8 mouse cellular contexts compared by ENCODE assay signal in the genomic region with DNA sequence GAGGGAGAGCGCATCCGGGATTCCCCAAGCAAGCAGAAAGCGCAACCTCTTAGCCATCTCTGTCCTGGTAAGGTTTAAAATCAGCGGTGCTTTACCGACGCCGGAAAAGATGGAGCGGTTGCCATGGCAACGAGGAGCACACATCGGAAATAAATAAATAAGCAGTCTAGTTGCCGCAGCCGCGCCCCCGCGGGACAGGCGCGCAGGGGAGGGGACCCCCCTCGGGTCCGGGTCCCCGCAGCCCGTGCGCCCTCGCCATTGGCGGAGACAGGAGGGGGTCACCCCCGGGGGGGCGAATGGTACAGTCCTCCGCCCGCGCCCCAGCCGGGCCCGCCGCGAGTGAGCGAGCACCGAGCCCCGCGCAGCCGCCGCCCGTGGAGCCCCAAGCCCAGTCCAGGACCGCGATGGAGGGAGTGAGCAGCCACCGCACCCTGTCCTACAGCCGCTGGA. TPM values are rescaled to one million over a fixed set of nuclear protein-coding genes. Genes with fewer than 3 reads are reported as not detected.
DNase-seq lines count a peak whose midpoint lies in the region; ATAC-seq and TF ChIP-seq lines count a peak whose summit lies in the region.

A gene (plus strand): TSS at position 27 of the 450 bp plus-strand sequence.

- H3K4me1 ChIP-seq in forebrain, postnatal 0 days (ENCODE audit: insufficient read depth): no peaks in the 10 kb centered on the region
- 0 out of 2 replicates have a peak, but pooled peaks cover 12% of the 10 kb centered on the region for H3K4me1 ChIP-seq in hindbrain, embryonic 14.5 days (replicated peaks; ENCODE audit: control insufficient read depth, insufficient read depth, low read length)

- peak; percentile 87 for ATAC-seq in forebrain, postnatal 0 days
- ATAC-seq in hindbrain, embryonic 14.5 days (ENCODE audit: low FRiP score): peak; percentile 89

- H3K27me3 ChIP-seq in forebrain, postnatal 0 days (ENCODE audit: insufficient read depth, low read length): peaks cover 11% of the 10 kb centered on the region; the same call in 1 of the 2 replicates
- H3K27me3 ChIP-seq in hindbrain, embryonic 14.5 days (ENCODE audit: control insufficient read depth, insufficient read depth, low read length): peaks cover 22% of the 10 kb centered on the region

- WGBS in forebrain, postnatal 0 days: 3% methylated on average over 42 of the region's 44 CpGs
- under 1% methylated on average over 44 of the region's 44 CpGs for WGBS in hindbrain, embryonic 14.5 days

- peak within 1 kb of the TSS; percentile 90 for H3K27ac ChIP-seq in forebrain, postnatal 0 days (ENCODE audit: low read depth, low read length)
- H3K27ac ChIP-seq in hindbrain, embryonic 14.5 days: peak within 1 kb of the TSS; percentile 76

- peak within 1 kb of the TSS; percentile 76 for H3K9ac ChIP-seq in forebrain, postnatal 0 days
- peak within 1 kb of the TSS; percentile 76 for H3K9ac ChIP-seq in hindbrain, embryonic 14.5 days

- DNase-seq in R1 (ENCODE audit: low read depth, low spot score): peak; percentile 86
- DNase-seq in cerebellum, adult 11 months: peak; percentile 70
- DNase-seq in forebrain, postnatal 0 days: peak; percentile 94
- peak; percentile 88 for DNase-seq in hindbrain, embryonic 14.5 days (ENCODE audit: low spot score)
- peak; percentile 73 for DNase-seq in left cerebral cortex, adult 11 months (ENCODE audit: low spot score)
- DNase-seq in lung, postnatal 25 days (ENCODE audit: low spot score): peak; percentile 16
- peak; percentile 87 for DNase-seq in right cerebral cortex, adult 18-20 months
- DNase-seq in urinary bladder, postnatal 36 days (ENCODE audit: low spot score in 2 of 2): no peak

- peak within 1 kb of the TSS; percentile 84 for H3K4me2 ChIP-seq in forebrain, postnatal 0 days (ENCODE audit: low read depth)
- peak within 1 kb of the TSS; percentile 95 for H3K4me2 ChIP-seq in hindbrain, embryonic 14.5 days (replicated peaks)

- no peaks in the 10 kb centered on the region for H3K9me3 ChIP-seq in forebrain, postnatal 0 days (ENCODE audit: low read length)
- H3K9me3 ChIP-seq in hindbrain, embryonic 14.5 days (ENCODE audit: control insufficient read depth, low read length): no peaks in the 10 kb centered on the region

- H3K4me3 ChIP-seq in forebrain, postnatal 0 days (ENCODE audit: low read depth, low read length): peak within 1 kb of the TSS; percentile 65
- H3K4me3 ChIP-seq in hindbrain, embryonic 14.5 days (replicated peaks; ENCODE audit: low read length): peak within 1 kb of the TSS; percentile 74

- no peak for TF ChIP-seq CTCF in forebrain, postnatal 0 days (IDR thresholded peaks at IDR 0.05; ENCODE audit: low read depth)

- H3K36me3 ChIP-seq in forebrain, postnatal 0 days (ENCODE audit: insufficient read depth): peaks cover 9% of the 10 kb centered on the region
- peaks cover 7% of the 10 kb centered on the region for H3K36me3 ChIP-seq in hindbrain, embryonic 14.5 days (replicated peaks; ENCODE audit: control insufficient read depth, insufficient read depth)

RNA-seq across cellular contexts. Expression of the gene that starts here (rescaled TPM):
- 158 and 188 TPM in 2 replicates for total RNA-seq in forebrain, postnatal 0 days (2014; rRNA removed)
- polyA plus RNA-seq in forebrain, postnatal 0 days (2015; fragmentation: Nextera tagmentation; extraction: Ambion mirVana): 30.2 and 39.1 TPM in 2 replicates
- polyA plus RNA-seq in hindbrain, embryonic 14.5 days (2014; fragmentation: Nextera tagmentation; extraction: Ambion mirVana): 52.9 and 62.0 TPM in 2 replicates

Comparison
In these comparisons a context has a peak if more than half of its experiments do, and no peak if none do; other contexts are left out.
1. DNase-seq: peak in R1 (single experiment), cerebellum, adult 11 months (single experiment), forebrain, postnatal 0 days (single experiment), hindbrain, embryonic 14.5 days (single experiment), left cerebral cortex, adult 11 months (single experiment), lung, postnatal 25 days (single experiment) and right cerebral cortex, adult 18-20 months (single experiment); none in urinary bladder, postnatal 36 days (0 of 2).